In the genomic region with DNA sequence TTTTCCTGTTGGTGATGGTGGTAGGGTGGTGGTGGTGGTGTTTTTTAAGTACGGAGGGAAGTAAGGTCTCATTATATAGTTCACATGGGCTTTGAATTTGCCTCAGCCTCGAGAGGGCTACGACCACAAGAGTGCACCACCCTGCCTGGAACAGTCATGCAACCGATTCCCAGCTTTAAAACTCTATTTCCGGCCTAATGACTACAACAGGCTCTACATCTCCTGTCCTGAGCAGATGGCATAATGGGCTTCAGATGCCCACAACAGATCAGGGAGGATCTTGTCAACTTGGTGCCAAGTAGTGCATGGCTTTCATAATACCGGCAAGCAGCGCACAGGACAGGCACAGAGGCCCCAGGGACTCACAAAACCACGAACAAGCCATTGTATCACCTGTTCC, we compare ENCODE assay signal across 11 mouse cellular contexts. TPM values are rescaled to one million over a fixed set of nuclear protein-coding genes. Genes with fewer than 3 reads are reported as not detected.
DNase-seq lines count a peak whose midpoint lies in the region; ATAC-seq and TF ChIP-seq lines count a peak whose summit lies in the region.
"Had no signal": no experiment of that assay in that cellular context is flagged by ENCODE, and none has a peak within 500 bp of the region (broad histone marks: within the 10 kb centered on the region; RNA-seq: fewer than 3 reads in every experiment).

No protein-coding gene starts in this region.

- H3K27ac ChIP-seq in gastrocnemius, adult 2 months = 0 out of 2 replicates have a peak overlapping the region, but pooled peaks have one; percentile 17
- no peak overlapping the region for H3K27ac ChIP-seq in limb, embryonic 13.5 days
- H3K27ac ChIP-seq in limb, embryonic 10.5 days = no peak overlapping the region
- H3K27ac ChIP-seq: liver, embryonic 14.5 days; neural tube, embryonic 13.5 days had no signal

- no peak overlapping the region for H3K9ac ChIP-seq in limb, embryonic 13.5 days
- H3K9ac ChIP-seq: liver, embryonic 14.5 days; neural tube, embryonic 13.5 days had no signal

- no peaks in the 10 kb centered on the region for H3K36me3 ChIP-seq in limb, embryonic 13.5 days
- no peaks in the 10 kb centered on the region for H3K36me3 ChIP-seq in limb, embryonic 10.5 days
- H3K36me3 ChIP-seq: neural tube, embryonic 13.5 days had no signal

- 0 out of 2 replicates have a peak overlapping the region, but pooled peaks have one; percentile 3 for H3K4me2 ChIP-seq in limb, embryonic 13.5 days (replicated peaks)

- peaks cover 28% of the 10 kb centered on the region for H3K4me1 ChIP-seq in limb, embryonic 13.5 days
- peaks cover 23% of the 10 kb centered on the region for H3K4me1 ChIP-seq in limb, embryonic 10.5 days

- no peak for ATAC-seq in limb, embryonic 13.5 days (ENCODE audit: low FRiP score, low read depth)
- peak; percentile 20 for ATAC-seq in granulocyte monocyte progenitor cell, adult 5-6 weeks (replicated peaks; ENCODE audit: poor library complexity, severe bottlenecking)

- no peak for DNase-seq in gastrocnemius, adult 2 months
- no peak for DNase-seq in gastrocnemius, adult 18-20 months (ENCODE audit: low spot score)
- DNase-seq in limb, embryonic 10.5 days (ENCODE audit: low spot score) = no peak
- DNase-seq in ZHBTc4 (ENCODE audit: low read depth, low spot score) = peak; percentile 5
- DNase-seq in adrenal gland, postnatal 14 days = no peak

- intact Hi-C loops in gastrocnemius, adult 2 months (cut with DNase I) = loop anchor here (2.0 to 10.0 kb wide), 4 partner anchors 266 to 612 kb away; partner anchors contain the start of gene Lekr1

- H3K4me3 ChIP-seq in gastrocnemius, adult 2 months = no peak overlapping the region
- H3K4me3 ChIP-seq in limb, embryonic 13.5 days = no peak overlapping the region
- H3K4me3 ChIP-seq in limb, embryonic 10.5 days = no peak overlapping the region
- H3K4me3 ChIP-seq: neural tube, embryonic 13.5 days had no signal

- no peaks in the 10 kb centered on the region for H3K27me3 ChIP-seq in limb, embryonic 13.5 days
- no peaks in the 10 kb centered on the region for H3K27me3 ChIP-seq in limb, embryonic 10.5 days (ENCODE audit: low read depth, poor library complexity, severe bottlenecking)
- H3K27me3 ChIP-seq: CH12.LX; neural tube, embryonic 13.5 days had no signal

- H3K9me3 ChIP-seq in limb, embryonic 13.5 days = no peaks in the 10 kb centered on the region
- H3K9me3 ChIP-seq in limb, embryonic 10.5 days (replicated peaks) = no peaks in the 10 kb centered on the region
- H3K9me3 ChIP-seq: megakaryocyte, embryonic 14.5 days; neural tube, embryonic 13.5 days had no signal

- no peak for TF ChIP-seq CTCF in gastrocnemius, adult 2 months (IDR thresholded peaks at IDR 0.05)

- 42% methylated on average over 8 of the region's 8 CpGs for WGBS in limb, embryonic 13.5 days
- 65% methylated on average over 8 of the region's 8 CpGs for WGBS in limb, embryonic 10.5 days

RNA-seq across cellular contexts. Expression of gene Ccnl1, which starts 27.4 kb away (rescaled TPM):
- 10 to 100 TPM; 15.5 to 19.0 TPM for total RNA-seq in gastrocnemius, adult 2 months (2021)
- 10 to 100 TPM; 12.6 to 14.4 TPM for total RNA-seq in gastrocnemius, adult 18-20 months (2021)
- 118 and 120 TPM in 2 replicates for polyA plus RNA-seq in limb, embryonic 13.5 days (2015; fragmentation: Nextera tagmentation; extraction: Ambion mirVana)
- 93.2 and 115 TPM in 2 replicates for polyA plus RNA-seq in limb, embryonic 10.5 days (2016; fragmentation: Nextera tagmentation; extraction: Ambion mirVana)
- 131 and 167 TPM in 2 replicates for total RNA-seq in granulocyte monocyte progenitor cell, adult 5-6 weeks (2014; fragmentation: Nextera tagmentation)
- total RNA-seq in granulocyte monocyte progenitor cell, adult 5-6 weeks (2017) = 289 and 310 TPM in 2 replicates
- 91.4 and 116 TPM in 2 replicates for total RNA-seq in adrenal gland, postnatal 14 days (2021)
